Mouse (Mus musculus) lung, postnatal 0 days (tissue): ENCODE data around the gene Hal.

Experiments
- CTCF ChIP-seq: IDR thresholded peaks from 2 replicates; pipeline ENCODE4 v1.5.1; 2016; ENCODE audit warnings: antibody characterized with exemption, mild to moderate bottlenecking
- EP300 ChIP-seq: IDR thresholded peaks from 2 replicates; pipeline ENCODE4 v1.6.1; 2016; ENCODE audit warnings: antibody characterized with exemption, mild to moderate bottlenecking, control low read depth

GRCm38 (mm10) chr10:93488828-93489226 is 259 bp downstream of the Hal start:
- TF ChIP-seq CTCF (no peak), EP300 (no peak)
